Mouse (Mus musculus): ENCODE data around the gene Rnf167. TPM values are rescaled to one million over a fixed set of nuclear protein-coding genes. Genes with fewer than 3 reads are reported as not detected.

The Rnf167 gene
- 96.5 and 104 TPM in 2 replicates for polyA plus RNA-seq (2016; fragmentation: Nextera tagmentation; extraction: Ambion mirVana)

- Histone ChIP-seq H3K4me2 (replicated peaks) (peak within 1 kb of the TSS; percentile 98), H3K36me3 (peaks cover 64% of the 10 kb centered on the region), H3K27me3 (no peaks in the 10 kb centered on the region), H3K4me3 (peak within 1 kb of the TSS; percentile 81), H3K9ac (peak within 1 kb of the TSS; percentile 88), H3K4me1 (peaks cover 31% of the 10 kb centered on the region), H3K27ac (peak within 1 kb of the TSS; percentile 94), H3K9me3 (no peaks in the 10 kb centered on the region)
- under 1% methylated on average over 63 of the region's 63 CpGs for WGBS
- peak; percentile 79 for ATAC-seq (ENCODE audit: insufficient number of reproducible peaks, insufficient read depth, low FRiP score, low TSS enrichment)
Observed at GRCm38 (mm10) chr11:70646691-70647650, at the start of gene Rnf167, which contains the start of gene Slc25a11. Gene Rnf167, plus strand, starts transcription at chr11:70647235. Gene Slc25a11, minus strand, starts transcription at chr11:70647479.

GRCm38 (mm10) chr11:70597301-70597700 is 49.7 kb upstream of the Rnf167 start:
- Histone ChIP-seq H3K9me3 (no peaks in the 10 kb centered on the region), H3K4me3 (no peak overlapping the region), H3K4me2 (replicated peaks) (no peak overlapping the region), H3K27me3 (no peaks in the 10 kb centered on the region), H3K4me1 (0 out of 2 replicates have a peak, but pooled peaks cover 3% of the 10 kb centered on the region), H3K9ac (no peak overlapping the region), H3K27ac (no peak overlapping the region), H3K36me3 (peaks cover 33% of the 10 kb centered on the region)
- WGBS, result 91% methylated on average over 6 of the region's 6 CpGs
- no peak for ATAC-seq (ENCODE audit: insufficient number of reproducible peaks, insufficient read depth, low FRiP score, low TSS enrichment)

GRCm38 (mm10) chr11:70598451-70598953 is 48.5 kb upstream of the Rnf167 start:
- Histone ChIP-seq H3K36me3 (peaks cover 42% of the 10 kb centered on the region), H3K4me2 (replicated peaks) (no peak overlapping the region), H3K27me3 (no peaks in the 10 kb centered on the region), H3K4me3 (no peak overlapping the region), H3K4me1 (0 out of 2 replicates have a peak, but pooled peaks cover 3% of the 10 kb centered on the region), H3K9ac (no peak overlapping the region), H3K9me3 (no peaks in the 10 kb centered on the region), H3K27ac (no peak overlapping the region)
- WGBS, result 91% methylated on average over 9 of the region's 9 CpGs
- no peak for ATAC-seq (ENCODE audit: insufficient number of reproducible peaks, insufficient read depth, low FRiP score, low TSS enrichment)

GRCm38 (mm10) chr11:70605024-70605566 is 41.9 kb upstream of the Rnf167 start:
- Histone ChIP-seq H3K27me3 (no peaks in the 10 kb centered on the region), H3K4me2 (replicated peaks) (no peak overlapping the region), H3K9ac (no peak overlapping the region), H3K4me3 (no peak overlapping the region), H3K27ac (no peak overlapping the region), H3K9me3 (no peaks in the 10 kb centered on the region), H3K36me3 (peaks cover 84% of the 10 kb centered on the region), H3K4me1 (no peaks in the 10 kb centered on the region)
- 66% methylated on average over 14 of the region's 14 CpGs for WGBS
- no peak for ATAC-seq (ENCODE audit: insufficient number of reproducible peaks, insufficient read depth, low FRiP score, low TSS enrichment)

- H3K9ac ChIP-seq, result no peak overlapping the region
- H3K4me2 ChIP-seq (replicated peaks), result no peak overlapping the region
- no peaks in the 10 kb centered on the region for H3K9me3 ChIP-seq
- no peak overlapping the region for H3K4me3 ChIP-seq
- no peaks in the 10 kb centered on the region for H3K27me3 ChIP-seq
- H3K4me1 ChIP-seq, result no peaks in the 10 kb centered on the region
- ATAC-seq (ENCODE audit: insufficient number of reproducible peaks, insufficient read depth, low FRiP score, low TSS enrichment), result no peak
- H3K36me3 ChIP-seq, result peaks cover 94% of the 10 kb centered on the region
- 64% methylated on average over 12 of the region's 12 CpGs for WGBS
- no peak overlapping the region for H3K27ac ChIP-seq
Observed at GRCm38 (mm10) chr11:70606717-70607116, 40.3 kb upstream of the Rnf167 start.

GRCm38 (mm10) chr11:70607611-70608010 is 39.4 kb upstream of the Rnf167 start:
- Histone ChIP-seq H3K9ac (no peak overlapping the region), H3K9me3 (no peaks in the 10 kb centered on the region), H3K27me3 (no peaks in the 10 kb centered on the region), H3K4me3 (no peak overlapping the region), H3K4me1 (no peaks in the 10 kb centered on the region), H3K36me3 (peaks cover 95% of the 10 kb centered on the region), H3K4me2 (replicated peaks) (no peak overlapping the region), H3K27ac (no peak overlapping the region)
- no peak for ATAC-seq (ENCODE audit: insufficient number of reproducible peaks, insufficient read depth, low FRiP score, low TSS enrichment)
- WGBS, result 91% methylated on average over 9 of the region's 9 CpGs

GRCm38 (mm10) chr11:70608381-70609066 is 38.5 kb upstream of the Rnf167 start:
- Histone ChIP-seq H3K27me3 (no peaks in the 10 kb centered on the region), H3K4me2 (replicated peaks) (no peak overlapping the region), H3K4me1 (no peaks in the 10 kb centered on the region), H3K36me3 (peaks cover 97% of the 10 kb centered on the region), H3K9ac (no peak overlapping the region), H3K4me3 (no peak overlapping the region), H3K27ac (no peak overlapping the region), H3K9me3 (no peaks in the 10 kb centered on the region)
- no peak for ATAC-seq (ENCODE audit: insufficient number of reproducible peaks, insufficient read depth, low FRiP score, low TSS enrichment)
- WGBS, result 91% methylated on average over 26 of the region's 26 CpGs

GRCm38 (mm10) chr11:70610752-70611151 is 36.3 kb upstream of the Rnf167 start:
- Histone ChIP-seq H3K9ac (no peak overlapping the region), H3K4me2 (replicated peaks) (no peak overlapping the region), H3K4me1 (peaks cover 13% of the 10 kb centered on the region), H3K9me3 (no peaks in the 10 kb centered on the region), H3K36me3 (peaks cover 80% of the 10 kb centered on the region), H3K27ac (no peak overlapping the region), H3K27me3 (peaks cover 4% of the 10 kb centered on the region; the same call in 1 of the 2 replicates), H3K4me3 (no peak overlapping the region)
- no peak for ATAC-seq (ENCODE audit: insufficient number of reproducible peaks, insufficient read depth, low FRiP score, low TSS enrichment)
- WGBS, result 78% methylated on average over 4 of the region's 4 CpGs

GRCm38 (mm10) chr11:70612505-70612904 is 34.5 kb upstream of the Rnf167 start:
- H3K4me1 ChIP-seq, result peaks cover 15% of the 10 kb centered on the region
- H3K36me3 ChIP-seq, result peaks cover 63% of the 10 kb centered on the region
- ATAC-seq (ENCODE audit: insufficient number of reproducible peaks, insufficient read depth, low FRiP score, low TSS enrichment), result no peak
- H3K9ac ChIP-seq, result no peak overlapping the region
- peaks cover 12% of the 10 kb centered on the region; the same call in 1 of the 2 replicates for H3K27me3 ChIP-seq
- H3K9me3 ChIP-seq, result no peaks in the 10 kb centered on the region
- H3K4me3 ChIP-seq, result no peak overlapping the region
- no peak overlapping the region for H3K4me2 ChIP-seq (replicated peaks)
- H3K27ac ChIP-seq, result no peak overlapping the region
- WGBS, result 76% methylated on average over 7 of the region's 7 CpGs

- Histone ChIP-seq H3K4me1 (peaks cover 15% of the 10 kb centered on the region), H3K4me3 (peak overlapping the region; percentile 28), H3K27me3 (peaks cover 12% of the 10 kb centered on the region; the same call in 1 of the 2 replicates), H3K9me3 (no peaks in the 10 kb centered on the region), H3K27ac (peak overlapping the region; percentile 50; the same call in 1 of the 2 replicates), H3K4me2 (replicated peaks) (peak overlapping the region; percentile 62), H3K9ac (peak overlapping the region; percentile 43), H3K36me3 (peaks cover 37% of the 10 kb centered on the region)
- WGBS, result 1% methylated on average over 17 of the region's 17 CpGs
- peak; percentile 53; the same call in 1 of the 2 replicates for ATAC-seq (ENCODE audit: insufficient number of reproducible peaks, insufficient read depth, low FRiP score, low TSS enrichment)
Observed at GRCm38 (mm10) chr11:70615074-70615473, 32.0 kb upstream of the Rnf167 start.

GRCm38 (mm10) chr11:70615516-70616093 is 31.4 kb upstream of the Rnf167 start, which contains the start of gene 4930544D05Rik:
Gene 4930544D05Rik, plus strand, starts transcription at chr11:70615848.
- Histone ChIP-seq H3K27me3 (peaks cover 12% of the 10 kb centered on the region; the same call in 1 of the 2 replicates), H3K4me1 (peaks cover 15% of the 10 kb centered on the region), H3K9ac (peak within 1 kb of the TSS; percentile 43), H3K36me3 (peaks cover 32% of the 10 kb centered on the region), H3K27ac (peak within 1 kb of the TSS; percentile 50; the same call in 1 of the 2 replicates), H3K4me2 (replicated peaks) (peak within 1 kb of the TSS; percentile 62), H3K4me3 (peak within 1 kb of the TSS; percentile 28), H3K9me3 (no peaks in the 10 kb centered on the region)
- no peak for ATAC-seq (ENCODE audit: insufficient number of reproducible peaks, insufficient read depth, low FRiP score, low TSS enrichment)
- WGBS, result 13% methylated on average over 21 of the region's 21 CpGs
